Mouse (Mus musculus) neutrophil, adult 59 days (primary cell): ENCODE data around the gene Sart3. TPM values are rescaled to one million over a fixed set of nuclear protein-coding genes. Genes with fewer than 3 reads are reported as not detected.

Experiments used
- total RNA-seq, 2 experiments: library from RNA; stranded (reverse); gene quantifications; 1 replicate in 1 of 2; 2 replicates in 1 of 2; pipeline ENCODE4 v1.2.4; 2023

Gene Sart3
- 10 to 100 TPM; 36.6 to 45.5 TPM for total RNA-seq

DNA sequence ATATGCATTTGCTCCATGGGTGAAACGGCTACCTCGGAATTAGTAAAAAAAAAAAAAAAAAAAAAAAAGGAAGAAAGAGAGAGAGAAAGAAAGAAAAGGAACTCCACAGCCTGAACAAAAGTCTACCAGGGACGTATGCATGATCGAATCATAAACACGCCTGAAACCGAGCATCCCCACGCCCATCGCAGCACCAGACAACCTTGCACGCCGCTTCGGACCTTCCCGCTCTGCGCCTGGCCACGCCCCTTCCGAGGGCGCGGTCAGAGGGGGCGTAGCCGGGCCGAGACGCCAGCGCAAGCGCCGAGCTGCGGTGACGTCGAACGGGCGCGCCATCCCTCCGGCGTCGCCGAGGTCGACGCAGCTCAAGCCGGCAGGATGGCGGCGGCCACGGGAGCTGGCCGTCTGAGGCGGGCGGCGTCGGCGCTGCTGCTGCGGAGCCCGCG is at the start of gene Sart3, which contains the start of gene Iscu:
Gene Sart3 (minus strand): TSS at position 61 of the 446 bp plus-strand sequence.
Gene Iscu (plus strand): TSS at position 299 of the 446 bp plus-strand sequence.

GRCm38 (mm10) chr5:113800280-113800679 is 28.0 kb upstream of the Sart3 start, which contains the start of gene Tmem119:
Gene Tmem119 (minus strand): TSS chr5:113800516.

DNA sequence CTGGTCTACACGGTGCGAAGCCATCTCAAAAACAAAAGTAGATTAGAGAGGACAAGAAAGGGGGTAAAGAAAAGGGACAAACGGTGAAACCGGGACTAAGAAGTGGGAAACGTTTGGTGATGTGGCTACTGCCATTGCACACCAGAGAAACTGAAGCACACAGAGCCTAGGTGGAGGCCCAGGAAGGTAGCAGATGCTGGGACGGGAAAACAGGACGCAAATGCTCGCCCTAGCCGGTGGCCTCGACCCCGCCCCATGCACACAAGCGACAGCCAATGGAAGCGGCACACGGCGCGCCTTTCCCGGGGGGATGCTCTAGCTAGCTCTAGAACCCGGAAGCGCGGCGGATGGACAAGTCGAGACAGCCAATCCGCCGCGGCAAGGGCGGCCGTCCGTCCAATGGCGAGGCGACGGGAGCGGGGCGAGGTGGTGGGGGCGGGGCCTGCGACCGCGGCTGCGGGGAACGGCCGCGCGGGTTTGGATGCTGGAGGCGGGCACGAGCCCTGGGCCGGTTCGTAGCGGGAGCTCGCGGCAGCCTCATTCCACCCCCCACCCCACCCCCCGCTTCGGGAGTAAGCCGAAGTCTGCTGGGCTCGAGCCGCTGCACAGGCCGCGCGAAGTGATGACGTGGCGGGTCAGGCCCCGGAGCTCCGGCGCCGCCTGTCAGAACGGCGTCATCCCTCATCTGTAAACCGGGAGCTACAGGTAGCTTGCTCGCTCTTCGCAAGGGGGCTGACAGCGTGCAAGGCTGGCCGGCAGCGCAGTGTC is 36.8 kb downstream of the Sart3 start, which contains the start of gene Ficd:
Gene Ficd (plus strand): TSS at position 459 of the 768 bp plus-strand sequence.

DNA sequence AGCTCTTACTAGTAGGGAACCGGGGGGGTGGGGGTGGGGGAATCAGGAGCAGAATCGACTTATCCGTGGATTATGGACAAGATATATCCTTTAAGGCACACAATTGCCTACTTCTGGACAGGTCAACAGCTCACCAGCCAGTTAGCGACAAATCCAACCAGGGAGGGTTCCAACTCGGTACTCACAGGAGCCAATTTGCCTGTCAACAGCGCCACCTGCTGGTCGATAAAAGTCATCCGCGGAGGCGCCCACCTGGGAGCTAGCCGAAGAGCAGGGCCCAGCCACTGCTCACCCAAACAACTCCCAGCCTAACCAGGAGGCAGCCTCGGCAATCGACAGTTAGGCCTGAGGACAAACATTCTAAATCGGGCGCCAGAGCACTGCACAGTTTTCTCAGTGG is 47.9 kb downstream of the Sart3 start, which contains the start of gene 1700069L16Rik:
Gene 1700069L16Rik (minus strand): TSS at position 327 of the 400 bp plus-strand sequence.

Other genes starting within 250 kb of the Sart3 start
- gene Cmklr1, start 122.1 kb downstream of the Sart3 start, total RNA-seq: under 1 TPM; 0.51 to 0.87 TPM
- gene 1700069L16Rik, start 47.7 kb downstream of the Sart3 start, total RNA-seq: not detected
- 1 to 10 TPM; 4.9 to 5.8 TPM for gene Ficd, start 36.7 kb downstream of the Sart3 start, total RNA-seq
- gene Iscu, start 238 bp upstream of the Sart3 start, total RNA-seq: 100 to 1,000 TPM in 1 of 2 experiments, 10 to 100 TPM in 1; 91.7 to 101 TPM
- gene Tmem119, start 28.0 kb upstream of the Sart3 start, total RNA-seq: 1 to 10 TPM; 1.3 to 1.8 TPM
- gene Selplg, start 60.1 kb upstream of the Sart3 start, total RNA-seq: 100 to 1,000 TPM; 446 to 450 TPM
- 100 to 1,000 TPM in 1 of 2 experiments, 10 to 100 TPM in 1; 94.0 to 108 TPM for gene Coro1c, start 136.2 kb upstream of the Sart3 start, total RNA-seq
- gene Ssh1, start 221.4 kb upstream of the Sart3 start, total RNA-seq: 10 to 100 TPM in 1 of 2 experiments, 1 to 10 TPM in 1; 9.9 to 11.7 TPM
- gene Dao, start 231.2 kb upstream of the Sart3 start, total RNA-seq: not detected